Comparison of ENCODE assay signal across 18 mouse cellular contexts in the genomic region with DNA sequence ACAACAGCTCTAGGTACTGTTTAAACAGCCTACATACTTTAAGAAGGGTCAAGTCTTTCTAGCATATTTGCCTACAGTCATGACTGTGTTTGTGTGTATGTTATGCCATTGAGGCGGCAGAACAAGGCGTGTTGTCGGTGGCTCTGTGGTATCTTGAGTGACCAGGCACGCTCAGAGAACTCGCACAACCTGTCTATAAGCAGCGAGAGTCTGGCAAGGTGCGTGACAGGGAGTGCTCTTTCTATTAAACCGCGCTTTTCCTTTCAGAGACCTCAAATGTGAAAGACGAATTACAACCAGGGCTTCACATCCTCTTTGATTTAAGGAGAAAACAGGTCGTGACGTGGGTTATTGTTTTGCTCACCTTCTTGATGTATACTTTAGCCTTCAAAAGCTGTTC.
A peak's percentile ranks its signal among the peaks of the same experiment; 100 is the strongest.
DNase-seq lines count a peak whose midpoint lies in the region; ATAC-seq lines count a peak whose summit lies in the region.
"Had no signal": no experiment of that assay in that cellular context is flagged by ENCODE, and none has a peak within 500 bp of the region (broad histone marks: within the 10 kb centered on the region; RNA-seq: fewer than 3 reads in every experiment).

No protein-coding gene starts in this region.

- H3K27me3 ChIP-seq in lung, embryonic 15.5 days: no peaks in the 10 kb centered on the region
- H3K27me3 ChIP-seq: forebrain, embryonic 15.5 days; hindbrain, embryonic 13.5 days; limb, embryonic 13.5 days had no signal

- H3K27ac ChIP-seq in lung, embryonic 15.5 days: peak overlapping the region; percentile 64
- H3K27ac ChIP-seq: forebrain, embryonic 15.5 days; heart, embryonic 10.5 days; limb, embryonic 13.5 days; liver, embryonic 14.5 days had no signal

- 58% methylated on average over 12 of the region's 12 CpGs for WGBS in lung, embryonic 15.5 days

- H3K4me2 ChIP-seq in lung, embryonic 15.5 days: no peak overlapping the region
- H3K4me2 ChIP-seq: forebrain, embryonic 15.5 days; hindbrain, embryonic 13.5 days; limb, embryonic 13.5 days had no signal

- H3K9ac ChIP-seq in lung, embryonic 15.5 days: no peak overlapping the region
- H3K9ac ChIP-seq: forebrain, embryonic 15.5 days; hindbrain, embryonic 13.5 days; limb, embryonic 13.5 days; liver, embryonic 14.5 days had no signal

- ATAC-seq in lung, embryonic 15.5 days (ENCODE audit: borderline replicate concordance, extremely low read depth, low FRiP score, low TSS enrichment): 0 out of 2 replicates have a peak, but pooled peaks have one; percentile 20

- H3K4me1 ChIP-seq in lung, embryonic 15.5 days: peaks cover 9% of the 10 kb centered on the region

- no peaks in the 10 kb centered on the region for H3K36me3 ChIP-seq in lung, embryonic 15.5 days
- H3K36me3 ChIP-seq: forebrain, embryonic 15.5 days; heart, embryonic 10.5 days; hindbrain, embryonic 13.5 days; limb, embryonic 13.5 days had no signal

- H3K9me3 ChIP-seq in lung, embryonic 15.5 days: no peaks in the 10 kb centered on the region
- H3K9me3 ChIP-seq: forebrain, embryonic 15.5 days; heart, embryonic 10.5 days; hindbrain, embryonic 13.5 days; limb, embryonic 13.5 days; megakaryocyte, embryonic 14.5 days had no signal

- H3K4me3 ChIP-seq in lung, embryonic 15.5 days: no peak overlapping the region
- H3K4me3 ChIP-seq: erythroblast, embryonic 14.5 days; forebrain, embryonic 15.5 days; heart, embryonic 10.5 days; hindbrain, embryonic 13.5 days; limb, embryonic 13.5 days; megakaryocyte, embryonic 14.5 days had no signal

- no peak for DNase-seq in lung, postnatal 14 days
- DNase-seq in ES-CJ7 (ENCODE audit: low read depth, low spot score): peak; percentile 5
- peak; percentile 24 for DNase-seq in lung, postnatal 25 days (ENCODE audit: low spot score)
- peak; percentile 27 to 31 for DNase-seq in urinary bladder, postnatal 36 days (ENCODE audit: low spot score in 2 of 2)
- no peak for DNase-seq in adrenal gland, adult (ENCODE audit: inconsistent age in 2 of 2, low spot score in 1 of 2)
- DNase-seq in layer of hippocampus, adult 8-10 months (ENCODE audit: low spot score in 2 of 2): no peak
- DNase-seq: adrenal gland, postnatal 10 days; cerebellum, adult 11-12 months; cerebellum, postnatal 25 days; heart, postnatal 14 days had no signal

Comparison
In these comparisons a context has a peak if more than half of its experiments do, and no peak if none do; other contexts are left out.
1. DNase-seq: peak in ES-CJ7 (single experiment), lung, postnatal 25 days (single experiment) and urinary bladder, postnatal 36 days (2 of 2); none in lung, postnatal 14 days (single experiment), adrenal gland, adult (0 of 2) and layer of hippocampus, adult 8-10 months (0 of 2).